Mouse (Mus musculus) heart, embryonic 16.5 days (tissue): ENCODE measurements around the gene Usp54. TPM values are rescaled to one million over a fixed set of nuclear protein-coding genes. Genes with fewer than 3 reads are reported as not detected.

Source experiments
- ATAC-seq: fragments of 200-750 bp; cut with Nextera tagmentation; replicated peaks from 2 replicates; pipeline ENCODE4 v1.8.0; 2017; ENCODE audit warnings: moderate number of reproducible peaks; ENCODE audit not compliant: insufficient read depth, low FRiP score; ENCODE audit errors: extremely low read depth
- H3K27ac ChIP-seq: fragments of 300-500 bp; sonication (generic); 2 replicates; pipeline ENCODE4 v1.5.1; 2014; ENCODE audit warnings: mild to moderate bottlenecking, low read length, control low read depth, moderate library complexity
- H3K27me3 ChIP-seq: fragments of 300-500 bp; sonication (generic); 2 replicates; pipeline ENCODE4 v1.6.1; 2014; ENCODE audit warnings: low read length, mixed read lengths; ENCODE audit not compliant: control insufficient read depth, insufficient read depth
- H3K36me3 ChIP-seq: fragments of 300-500 bp; sonication (generic); 2 replicates; pipeline ENCODE4 v1.6.1; 2014; ENCODE audit not compliant: control insufficient read depth, insufficient read depth
- H3K4me1 ChIP-seq: fragments of 300-500 bp; sonication (generic); 2 replicates; pipeline ENCODE4 v1.6.1; 2014; ENCODE audit warnings: low read length, mixed read lengths; ENCODE audit not compliant: control insufficient read depth, insufficient read depth
- H3K4me2 ChIP-seq: fragments of 300-500 bp; sonication (generic); 2 replicates; pipeline ENCODE4 v1.6.1; 2014; ENCODE audit warnings: low read depth, mild to moderate bottlenecking, control low read depth, low read length
- H3K4me3 ChIP-seq: fragments of 300-500 bp; sonication (generic); 2 replicates; pipeline ENCODE4 v1.5.1; 2014; ENCODE audit warnings: mild to moderate bottlenecking, control low read depth, low read length
- H3K9ac ChIP-seq: fragments of 300-500 bp; sonication (generic); 2 replicates; pipeline ENCODE4 v1.6.1; 2014; ENCODE audit warnings: low read length, control low read depth
- H3K9me3 ChIP-seq: fragments of 300-500 bp; sonication (generic); replicated peaks from 2 replicates; pipeline ENCODE4 v1.6.1; 2016; ENCODE audit warnings: low read length; ENCODE audit not compliant: control insufficient read depth
- WGBS: fragments of 180-500 bp; shearing (Covaris S2); extraction: QIAGEN DNeasy Blood & Tissue Kit; methylation state at CpG from one replicate; pipeline ENCODE4 v1.1.7; 2014; 5-methylcytosine and 5-hydroxymethylcytosine counted together
- polyA plus RNA-seq: library from polyadenylated mRNA; unstranded; fragments of >200 nt; fragmentation: Nextera tagmentation; extraction: Ambion mirVana; gene quantifications from 2 replicates; pipeline ENCODE4 v1.2.1, GENCODE M21; 2015

Usp54 gene
- polyA plus RNA-seq, 1 experiment from 2014 or later = 3.8 TPM

DNA sequence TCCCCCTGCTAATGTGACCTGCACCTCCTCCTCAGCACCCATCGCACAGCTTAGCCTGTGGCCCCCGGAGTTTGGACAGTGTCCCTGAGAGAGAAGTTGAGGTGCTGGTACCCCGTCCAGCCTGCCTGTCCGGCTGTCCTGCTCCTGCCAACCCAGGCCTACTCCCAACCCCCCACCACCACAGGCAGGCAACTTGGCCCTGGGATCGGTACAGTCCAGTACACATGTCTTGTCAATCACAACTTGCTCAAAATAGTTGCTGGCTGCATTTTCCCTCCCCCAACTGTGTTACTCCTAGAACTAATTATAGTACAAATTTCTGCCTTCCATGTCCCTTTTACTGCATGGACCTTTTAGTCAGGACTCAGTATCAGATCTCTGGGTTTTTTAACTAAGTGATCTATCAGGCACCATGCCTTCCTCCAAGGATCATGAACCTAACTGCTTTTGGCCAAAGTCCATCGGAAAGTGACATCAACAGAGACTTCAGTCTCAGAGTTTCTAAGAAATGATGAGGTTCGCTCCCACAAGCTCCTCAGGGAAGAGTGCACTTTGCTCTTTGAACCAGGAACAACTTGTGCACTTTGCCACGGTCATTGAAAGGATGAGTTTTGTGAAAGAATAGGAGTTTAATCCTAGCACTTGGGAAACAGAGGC, 27.4 kb upstream of the Usp54 start, which contains the start of gene Synpo2l:
Synpo2l (minus strand) TSS at position 201 of the 657 bp plus-strand sequence.
- Histone ChIP-seq H3K27ac (peak within 1 kb of the TSS; percentile 92), H3K27me3 (no peaks in the 10 kb centered on the region), H3K4me2 (peak within 1 kb of the TSS; percentile 90), H3K9ac (peak within 1 kb of the TSS; percentile 81), H3K4me3 (peak within 1 kb of the TSS; percentile 53), H3K36me3 (no peaks in the 10 kb centered on the region), H3K4me1 (peaks cover 20% of the 10 kb centered on the region), H3K9me3 (no peaks in the 10 kb centered on the region; the same call in 1 of the 2 replicates)
- peak; percentile 80 for ATAC-seq
- WGBS = 54% methylated on average over 8 of the region's 8 CpGs

GRCm38 (mm10) chr14:20667469-20667868, 26.6 kb upstream of the Usp54 start:
- Histone ChIP-seq H3K4me1 (peaks cover 18% of the 10 kb centered on the region), H3K4me2 (peak overlapping the region; percentile 90), H3K27ac (peak overlapping the region; percentile 92), H3K9ac (peak overlapping the region; percentile 81), H3K27me3 (no peaks in the 10 kb centered on the region), H3K9me3 (no peaks in the 10 kb centered on the region), H3K36me3 (no peaks in the 10 kb centered on the region), H3K4me3 (peak overlapping the region; percentile 53)
- 63% methylated on average over 1 of the region's 1 CpGs for WGBS
- ATAC-seq = no peak

GRCm38 (mm10) chr14:20664436-20664835, 23.6 kb upstream of the Usp54 start:
- H3K9ac ChIP-seq = peak overlapping the region; percentile 77
- H3K27me3 ChIP-seq = no peaks in the 10 kb centered on the region
- peak overlapping the region; percentile 94 for H3K27ac ChIP-seq
- peaks cover 33% of the 10 kb centered on the region for H3K4me1 ChIP-seq
- ATAC-seq = peak; percentile 66
- 27% methylated on average over 3 of the region's 3 CpGs for whole genome bisulfite sequencing
- H3K9me3 ChIP-seq = no peaks in the 10 kb centered on the region
- H3K4me2 ChIP-seq = peak overlapping the region; percentile 90
- no peaks in the 10 kb centered on the region for H3K36me3 ChIP-seq
- H3K4me3 ChIP-seq = peak overlapping the region; percentile 72

- Histone ChIP-seq H3K4me3 (peak overlapping the region; percentile 72), H3K27me3 (no peaks in the 10 kb centered on the region), H3K36me3 (no peaks in the 10 kb centered on the region), H3K4me2 (peak overlapping the region; percentile 90), H3K27ac (peak overlapping the region; percentile 94), H3K9ac (peak overlapping the region; percentile 77), H3K4me1 (peaks cover 26% of the 10 kb centered on the region), H3K9me3 (no peaks in the 10 kb centered on the region)
- WGBS = 20% methylated on average over 2 of the region's 2 CpGs
- 0 out of 2 replicates have a peak, but pooled peaks have one; percentile 3 for ATAC-seq
These were observed 22.7 kb upstream of the Usp54 start for GRCm38 (mm10) chr14:20663601-20664000.

GRCm38 (mm10) chr14:20662740-20663139, 21.9 kb upstream of the Usp54 start:
- Histone ChIP-seq H3K36me3 (no peaks in the 10 kb centered on the region), H3K27me3 (no peaks in the 10 kb centered on the region), H3K4me3 (peak overlapping the region; percentile 72), H3K9me3 (no peaks in the 10 kb centered on the region), H3K4me2 (peak overlapping the region; percentile 90), H3K27ac (peak overlapping the region; percentile 94), H3K9ac (peak overlapping the region; percentile 77), H3K4me1 (peaks cover 27% of the 10 kb centered on the region)
- WGBS = 38% methylated on average over 3 of the region's 3 CpGs
- no peak for ATAC-seq

- peak overlapping the region; percentile 90 for H3K4me2 ChIP-seq
- 9% methylated on average over 19 of the region's 19 CpGs for WGBS
- H3K4me3 ChIP-seq = peak overlapping the region; percentile 72
- no peaks in the 10 kb centered on the region for H3K36me3 ChIP-seq
- H3K27ac ChIP-seq = peak overlapping the region; percentile 94
- no peaks in the 10 kb centered on the region for H3K9me3 ChIP-seq
- H3K27me3 ChIP-seq = no peaks in the 10 kb centered on the region
- H3K4me1 ChIP-seq = peaks cover 27% of the 10 kb centered on the region
- H3K9ac ChIP-seq = peak overlapping the region; percentile 77
- peak; percentile 2; the same call in 1 of the 2 replicates for ATAC-seq
These were observed 20.9 kb upstream of the Usp54 start for GRCm38 (mm10) chr14:20661661-20662331.

DNA sequence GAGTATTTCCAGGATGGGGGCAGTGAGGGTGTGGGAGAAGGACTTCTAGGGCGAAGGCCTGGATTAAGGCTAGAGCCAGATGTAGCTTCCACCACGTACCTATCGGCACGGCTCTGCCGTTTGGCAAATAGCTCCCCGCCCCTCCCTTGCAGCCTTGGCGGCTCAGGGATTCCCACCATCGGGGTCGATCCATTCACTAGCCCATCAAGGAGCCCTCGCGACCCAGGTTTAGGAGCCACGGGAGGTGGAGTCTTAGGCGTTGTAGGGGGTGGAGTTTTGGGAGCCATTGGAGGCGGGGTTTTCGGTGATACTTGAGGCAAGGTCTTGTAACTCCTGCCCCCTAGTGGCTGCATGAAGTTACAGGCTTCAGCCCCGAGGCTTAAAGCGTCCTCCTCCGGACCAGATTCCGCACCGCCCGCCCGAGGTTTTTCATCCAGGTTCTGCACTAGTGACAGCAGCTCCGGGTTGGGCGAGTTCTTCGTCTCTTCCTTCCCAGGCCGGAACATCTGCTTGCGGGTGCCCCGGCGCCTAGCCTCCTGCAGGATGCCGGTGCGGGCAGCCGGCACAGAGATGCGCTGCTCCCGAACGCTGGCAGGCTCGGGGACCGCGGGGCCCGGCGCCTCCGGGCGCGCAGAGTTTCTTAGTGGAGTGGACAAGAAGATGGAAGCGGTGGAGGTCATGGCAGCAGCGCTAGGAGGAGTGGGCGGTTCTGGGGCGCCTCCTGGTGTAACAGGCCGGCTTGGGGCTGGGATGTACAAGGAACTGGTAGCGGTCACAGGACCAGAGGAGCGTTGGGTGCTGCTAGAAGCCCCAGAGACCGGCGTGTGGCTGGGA, 20.2 kb upstream of the Usp54 start:
- Histone ChIP-seq H3K9me3 (no peaks in the 10 kb centered on the region), H3K36me3 (no peaks in the 10 kb centered on the region), H3K27ac (peak overlapping the region; percentile 94), H3K4me1 (peaks cover 28% of the 10 kb centered on the region), H3K4me2 (peak overlapping the region; percentile 90), H3K4me3 (peak overlapping the region; percentile 72), H3K9ac (peak overlapping the region; percentile 77), H3K27me3 (no peaks in the 10 kb centered on the region)
- WGBS = 1% methylated on average over 52 of the region's 52 CpGs
- peak; percentile 61 for ATAC-seq

DNA sequence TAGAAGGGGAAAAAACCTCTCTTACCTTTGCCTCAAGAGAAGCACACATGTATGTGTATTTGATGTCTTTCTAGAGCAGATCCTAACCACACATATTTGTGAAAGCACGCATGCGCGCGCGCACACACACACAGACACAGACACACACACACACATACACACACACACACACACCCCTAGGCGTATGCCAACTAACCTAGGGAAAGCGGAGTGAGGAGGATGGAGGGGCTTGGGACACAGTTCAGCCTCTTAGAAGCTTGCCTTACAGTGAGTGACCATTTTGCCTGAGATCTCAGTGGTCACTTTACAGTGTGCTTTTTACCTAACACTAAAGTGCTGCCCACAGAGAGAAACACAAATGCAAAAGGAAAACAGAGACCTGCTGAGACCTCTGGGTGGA, 18.8 kb upstream of the Usp54 start:
- H3K27me3 ChIP-seq = no peaks in the 10 kb centered on the region
- H3K4me3 ChIP-seq = no peak overlapping the region; the same call in 1 of the 2 replicates
- peak overlapping the region; percentile 43; the same call in 1 of the 2 replicates for H3K27ac ChIP-seq
- no peaks in the 10 kb centered on the region for H3K36me3 ChIP-seq
- H3K9me3 ChIP-seq = no peaks in the 10 kb centered on the region
- no peak for ATAC-seq
- peak overlapping the region; percentile 90 for H3K4me2 ChIP-seq
- peak overlapping the region; percentile 76 for H3K9ac ChIP-seq
- 94% methylated on average over 7 of the region's 7 CpGs for WGBS
- peaks cover 27% of the 10 kb centered on the region for H3K4me1 ChIP-seq
